Mouse (Mus musculus) liver, embryonic 16.5 days (tissue): ENCODE data around the gene Arhgap30. TPM values are rescaled to one million over a fixed set of nuclear protein-coding genes. Genes with fewer than 3 reads are reported as not detected.

Experiments
- ATAC-seq: fragments of 200-750 bp; cut with Nextera tagmentation; 2 replicates; pipeline ENCODE4 v1.8.0; 2017; ENCODE audit warnings: low read depth, mild to moderate bottlenecking, moderate number of reproducible peaks, moderate library complexity
- H3K27ac ChIP-seq: fragments of 300-500 bp; sonication (generic); 2 replicates; pipeline ENCODE4 v1.5.1; 2014; ENCODE audit warnings: mild to moderate bottlenecking, low read length
- H3K27me3 ChIP-seq: fragments of 300-500 bp; sonication (generic); 2 replicates; pipeline ENCODE4 v1.6.1; 2014; ENCODE audit warnings: low read depth, low read length, mixed read lengths; ENCODE audit not compliant: control insufficient read depth, insufficient read depth
- H3K36me3 ChIP-seq: fragments of 300-500 bp; sonication (generic); 2 replicates; pipeline ENCODE4 v1.6.1; 2014; ENCODE audit warnings: mild to moderate bottlenecking; ENCODE audit not compliant: control insufficient read depth, insufficient read depth
- H3K4me1 ChIP-seq: fragments of 300-500 bp; sonication (generic); 2 replicates; pipeline ENCODE4 v1.6.1; 2014; ENCODE audit warnings: low read depth, low read length, mixed read lengths; ENCODE audit not compliant: control insufficient read depth
- H3K4me2 ChIP-seq: fragments of 300-500 bp; sonication (generic); 2 replicates; pipeline ENCODE4 v1.6.1; 2014; ENCODE audit warnings: low read depth, low read length, mixed read lengths
- H3K4me3 ChIP-seq: fragments of 300-500 bp; sonication (generic); 2 replicates; pipeline ENCODE4 v1.5.1; 2014; ENCODE audit warnings: low read depth, mild to moderate bottlenecking, low read length
- H3K9ac ChIP-seq: fragments of 300-500 bp; sonication (generic); 2 replicates; pipeline ENCODE4 v1.6.1; 2014; ENCODE audit warnings: low read depth, low read length
- H3K9me3 ChIP-seq: fragments of 300-500 bp; sonication (generic); replicated peaks from 2 replicates; pipeline ENCODE4 v1.6.1; 2016; ENCODE audit warnings: low read length; ENCODE audit not compliant: control insufficient read depth
- WGBS: fragments of 180-500 bp; shearing (Covaris S2); extraction: QIAGEN DNeasy Blood & Tissue Kit; methylation state at CpG from one replicate; pipeline ENCODE4 v1.1.7; 2014; ENCODE audit not compliant: insufficient replicate concordance; 5-methylcytosine and 5-hydroxymethylcytosine counted together
- polyA plus RNA-seq: library from polyadenylated mRNA; unstranded; fragments of >200 nt; fragmentation: Nextera tagmentation; extraction: Ambion mirVana; gene quantifications from 2 replicates; pipeline ENCODE4 v1.2.1, GENCODE M21; 2015

The Arhgap30 gene
- polyA plus RNA-seq, 1 experiment from 2014 or later, result 5.8 TPM

GRCm38 (mm10) chr1:171349210-171349609 lies 39.5 kb upstream of the Arhgap30 start:
- H3K27me3 ChIP-seq, result no peaks in the 10 kb centered on the region
- H3K4me2 ChIP-seq, result no peak overlapping the region
- no peak overlapping the region for H3K4me3 ChIP-seq
- H3K4me1 ChIP-seq, result peaks cover 14% of the 10 kb centered on the region
- peaks cover 2% of the 10 kb centered on the region; the same call in 1 of the 2 replicates for H3K9me3 ChIP-seq
- H3K36me3 ChIP-seq, result no peaks in the 10 kb centered on the region
- no peak overlapping the region for H3K27ac ChIP-seq
- no peak for ATAC-seq
- 72% methylated on average over 2 of the region's 2 CpGs for WGBS
- H3K9ac ChIP-seq, result no peak overlapping the region

- ATAC-seq, result no peak
- 64% methylated on average over 5 of the region's 5 CpGs for WGBS
- H3K36me3 ChIP-seq, result peaks cover 10% of the 10 kb centered on the region; the same call in 1 of the 2 replicates
Observed at GRCm38 (mm10) chr1:171355812-171356340, 32.9 kb upstream of the Arhgap30 start.

GRCm38 (mm10) chr1:171356814-171357213 lies 31.9 kb upstream of the Arhgap30 start:
- Histone ChIP-seq H3K4me2 (no peak overlapping the region), H3K4me3 (no peak overlapping the region), H3K36me3 (peaks cover 10% of the 10 kb centered on the region; the same call in 1 of the 2 replicates), H3K27me3 (no peaks in the 10 kb centered on the region), H3K9me3 (no peaks in the 10 kb centered on the region), H3K27ac (no peak overlapping the region), H3K4me1 (peaks cover 21% of the 10 kb centered on the region), H3K9ac (no peak overlapping the region)
- no peak for ATAC-seq
- WGBS, result 83% methylated on average over 2 of the region's 2 CpGs

More at GRCm38 (mm10) chr1:171355812-171356340, 32.9 kb upstream of the Arhgap30 start:
- Histone ChIP-seq H3K9me3 (no peaks in the 10 kb centered on the region), H3K27ac (no peak overlapping the region), H3K4me1 (peaks cover 14% of the 10 kb centered on the region), H3K9ac (no peak overlapping the region), H3K27me3 (no peaks in the 10 kb centered on the region), H3K4me3 (no peak overlapping the region), H3K4me2 (no peak overlapping the region)

GRCm38 (mm10) chr1:171358421-171358820 lies 30.3 kb upstream of the Arhgap30 start:
- Histone ChIP-seq H3K4me1 (peaks cover 22% of the 10 kb centered on the region), H3K27ac (no peak overlapping the region), H3K9ac (no peak overlapping the region), H3K4me3 (no peak overlapping the region), H3K27me3 (no peaks in the 10 kb centered on the region), H3K9me3 (no peaks in the 10 kb centered on the region), H3K36me3 (peaks cover 10% of the 10 kb centered on the region; the same call in 1 of the 2 replicates), H3K4me2 (no peak overlapping the region)
- 55% methylated on average over 4 of the region's 4 CpGs for WGBS
- no peak for ATAC-seq

GRCm38 (mm10) chr1:171360253-171360652 lies 28.5 kb upstream of the Arhgap30 start:
- 24% methylated on average over 26 of the region's 26 CpGs for WGBS
- peak; percentile 12; the same call in 1 of the 2 replicates for ATAC-seq
- no peak overlapping the region for H3K27ac ChIP-seq

GRCm38 (mm10) chr1:171360656-171361055 lies 28.1 kb upstream of the Arhgap30 start, which contains the start of gene Klhdc9:
Gene Klhdc9 (minus strand): TSS chr1:171360798.
- H3K27ac ChIP-seq, result peak within 1 kb of the TSS; percentile 31
- peak; percentile 87 for ATAC-seq
- peak within 1 kb of the TSS; percentile 84 for H3K4me2 ChIP-seq
- peaks cover 10% of the 10 kb centered on the region; the same call in 1 of the 2 replicates for H3K36me3 ChIP-seq
- H3K9me3 ChIP-seq, result no peaks in the 10 kb centered on the region
- WGBS, result 2% methylated on average over 21 of the region's 21 CpGs
- H3K4me1 ChIP-seq, result peaks cover 22% of the 10 kb centered on the region
- peak within 1 kb of the TSS; percentile 62 for H3K4me3 ChIP-seq
- H3K9ac ChIP-seq, result peak within 1 kb of the TSS; percentile 58
- no peaks in the 10 kb centered on the region for H3K27me3 ChIP-seq

More at GRCm38 (mm10) chr1:171360253-171360652, 28.5 kb upstream of the Arhgap30 start:
- no peaks in the 10 kb centered on the region for H3K27me3 ChIP-seq
- H3K9ac ChIP-seq, result peak overlapping the region; percentile 58
- peaks cover 22% of the 10 kb centered on the region for H3K4me1 ChIP-seq
- H3K9me3 ChIP-seq, result no peaks in the 10 kb centered on the region
- peaks cover 10% of the 10 kb centered on the region; the same call in 1 of the 2 replicates for H3K36me3 ChIP-seq
- peak overlapping the region; percentile 84 for H3K4me2 ChIP-seq
- H3K4me3 ChIP-seq, result peak overlapping the region; percentile 62

- Histone ChIP-seq H3K4me3 (peak overlapping the region; percentile 62), H3K4me1 (peaks cover 22% of the 10 kb centered on the region), H3K9me3 (no peaks in the 10 kb centered on the region), H3K4me2 (peak overlapping the region; percentile 84), H3K9ac (peak overlapping the region; percentile 58), H3K27me3 (no peaks in the 10 kb centered on the region), H3K36me3 (peaks cover 10% of the 10 kb centered on the region; the same call in 1 of the 2 replicates), H3K27ac (peak overlapping the region; percentile 31)
- ATAC-seq, result peak; percentile 72
- 40% methylated on average over 16 of the region's 16 CpGs for WGBS
Observed at GRCm38 (mm10) chr1:171361106-171362103, 27.3 kb upstream of the Arhgap30 start.

GRCm38 (mm10) chr1:171365934-171366333 lies 22.8 kb upstream of the Arhgap30 start:
- Histone ChIP-seq H3K27me3 (no peaks in the 10 kb centered on the region; the same call in 1 of the 2 replicates), H3K4me2 (no peak overlapping the region), H3K36me3 (no peaks in the 10 kb centered on the region), H3K9ac (no peak overlapping the region), H3K9me3 (no peaks in the 10 kb centered on the region), H3K4me3 (no peak overlapping the region), H3K4me1 (peaks cover 8% of the 10 kb centered on the region), H3K27ac (no peak overlapping the region)
- no peak for ATAC-seq
- 50% methylated on average over 7 of the region's 7 CpGs for WGBS
